8 mouse cellular contexts compared by ENCODE assay signal in genomic region chr14:34549004-34549671, GRCm38 (mm10). TPM values are rescaled to one million over a fixed set of nuclear protein-coding genes. Genes with fewer than 3 reads are reported as not detected.
DNase-seq lines count a peak whose midpoint lies in the region; ATAC-seq and TF ChIP-seq lines count a peak whose summit lies in the region.

No protein-coding gene starts in this region.

- H3K4me1 ChIP-seq in E14TG2a.4 (replicated peaks; ENCODE audit: low read depth, low read length), result peaks cover 41% of the 10 kb centered on the region
- peaks cover 17% of the 10 kb centered on the region for H3K4me1 ChIP-seq in forebrain, embryonic 10.5 days
- peaks cover 80% of the 10 kb centered on the region for H3K4me1 ChIP-seq in heart, embryonic 15.5 days (replicated peaks)
- no peaks in the 10 kb centered on the region for H3K4me1 ChIP-seq in liver, embryonic 16.5 days (ENCODE audit: control insufficient read depth, low read depth, low read length)
- H3K4me1 ChIP-seq in neural tube, embryonic 13.5 days (replicated peaks), result peaks cover 11% of the 10 kb centered on the region

- WGBS in forebrain, embryonic 10.5 days, result under 1% methylated on average over 54 of the region's 55 CpGs
- WGBS in heart, embryonic 15.5 days, result under 1% methylated on average over 53 of the region's 55 CpGs
- WGBS in liver, embryonic 16.5 days (ENCODE audit: insufficient replicate concordance), result under 1% methylated on average over 54 of the region's 55 CpGs
- WGBS in neural tube, embryonic 13.5 days, result under 1% methylated on average over 54 of the region's 55 CpGs

- peak; percentile 6 for DNase-seq in c-Kit-negative CD71-positive TER-119-positive erythroid progenitor cells, embryonic 14.5 days (ENCODE audit: low read depth, low spot score)
- DNase-seq in forebrain, embryonic 10.5 days (ENCODE audit: extremely low spot score, low spot score), result peak; percentile 88
- peak; percentile 80 to 90 for DNase-seq in kidney, postnatal 25 days
- DNase-seq in testis, postnatal 14 days (ENCODE audit: low spot score), result peak; percentile 83

- peak overlapping the region; percentile 92 for H3K27ac ChIP-seq in forebrain, embryonic 10.5 days
- H3K27ac ChIP-seq in heart, embryonic 15.5 days, result peak overlapping the region; percentile 88
- no peak overlapping the region for H3K27ac ChIP-seq in liver, embryonic 16.5 days (ENCODE audit: low read length)
- peak overlapping the region; percentile 85 for H3K27ac ChIP-seq in neural tube, embryonic 13.5 days (replicated peaks)

- ATAC-seq in heart, embryonic 15.5 days (replicated peaks; ENCODE audit: insufficient number of reproducible peaks, insufficient read depth, low FRiP score, low read depth), result peak; percentile 77
- peak; percentile 83 for ATAC-seq in liver, embryonic 16.5 days (ENCODE audit: low read depth)
- peak; percentile 98 for ATAC-seq in neural tube, embryonic 13.5 days (ENCODE audit: low read depth)

- peak overlapping the region; percentile 85 for H3K4me2 ChIP-seq in heart, embryonic 15.5 days
- peak overlapping the region; percentile 66 for H3K4me2 ChIP-seq in liver, embryonic 16.5 days (ENCODE audit: low read depth, low read length)
- peak overlapping the region; percentile 88 for H3K4me2 ChIP-seq in neural tube, embryonic 13.5 days

- no peaks in the 10 kb centered on the region for H3K9me3 ChIP-seq in E14TG2a.4 (ENCODE audit: low read length)
- H3K9me3 ChIP-seq in forebrain, embryonic 10.5 days, result no peaks in the 10 kb centered on the region
- H3K9me3 ChIP-seq in heart, embryonic 15.5 days (replicated peaks), result no peaks in the 10 kb centered on the region
- H3K9me3 ChIP-seq in liver, embryonic 16.5 days (replicated peaks; ENCODE audit: control insufficient read depth, low read length), result no peaks in the 10 kb centered on the region
- H3K9me3 ChIP-seq in neural tube, embryonic 13.5 days, result no peaks in the 10 kb centered on the region

- H3K27me3 ChIP-seq in E14TG2a.4 (ENCODE audit: insufficient read depth, low read length), result peaks cover 19% of the 10 kb centered on the region
- peaks cover 66% of the 10 kb centered on the region for H3K27me3 ChIP-seq in forebrain, embryonic 10.5 days (ENCODE audit: poor library complexity, severe bottlenecking)
- no peaks in the 10 kb centered on the region for H3K27me3 ChIP-seq in heart, embryonic 15.5 days
- peaks cover 30% of the 10 kb centered on the region for H3K27me3 ChIP-seq in liver, embryonic 16.5 days (ENCODE audit: control insufficient read depth, insufficient read depth, low read depth, low read length)
- H3K27me3 ChIP-seq in neural tube, embryonic 13.5 days, result peaks cover 4% of the 10 kb centered on the region; the same call in 1 of the 2 replicates

- peak overlapping the region; percentile 74 for H3K9ac ChIP-seq in heart, embryonic 15.5 days
- H3K9ac ChIP-seq in liver, embryonic 16.5 days (ENCODE audit: low read depth, low read length), result peak overlapping the region; percentile 38; the same call in 1 of the 2 replicates
- H3K9ac ChIP-seq in neural tube, embryonic 13.5 days, result peak overlapping the region; percentile 93

- peak overlapping the region; percentile 84 for H3K4me3 ChIP-seq in E14TG2a.4 (replicated peaks; ENCODE audit: low read length)
- peak overlapping the region; percentile 83 for H3K4me3 ChIP-seq in forebrain, embryonic 10.5 days
- H3K4me3 ChIP-seq in heart, embryonic 15.5 days, result peak overlapping the region; percentile 61
- H3K4me3 ChIP-seq in liver, embryonic 16.5 days (ENCODE audit: low read depth, low read length), result peak overlapping the region; percentile 65
- peak overlapping the region; percentile 84 for H3K4me3 ChIP-seq in neural tube, embryonic 13.5 days

- H3K36me3 ChIP-seq in E14TG2a.4 (ENCODE audit: insufficient read depth, low read length), result no peaks in the 10 kb centered on the region
- H3K36me3 ChIP-seq in forebrain, embryonic 10.5 days (replicated peaks), result no peaks in the 10 kb centered on the region
- peaks cover 15% of the 10 kb centered on the region; the same call in 1 of the 2 replicates for H3K36me3 ChIP-seq in heart, embryonic 15.5 days
- no peaks in the 10 kb centered on the region for H3K36me3 ChIP-seq in liver, embryonic 16.5 days (ENCODE audit: control insufficient read depth, insufficient read depth)
- H3K36me3 ChIP-seq in neural tube, embryonic 13.5 days, result no peaks in the 10 kb centered on the region

- TF ChIP-seq CTCF in E14TG2a.4 (conservative IDR thresholded peaks at IDR 0.05; ENCODE audit: low read length), result peak; percentile 14; the same call in 1 of the 2 replicates

RNA-seq across cellular contexts. Expression of gene 9230112D13Rik, which starts 26.5 kb away (rescaled TPM):
- polyA plus RNA-seq in forebrain, embryonic 10.5 days (2016; fragmentation: Nextera tagmentation; extraction: Ambion mirVana), result not detected in 2 replicates
- polyA plus RNA-seq in heart, embryonic 15.5 days (2015; fragmentation: Nextera tagmentation; extraction: Ambion mirVana), result not detected in 2 replicates
- polyA plus RNA-seq in liver, embryonic 16.5 days (2015; fragmentation: Nextera tagmentation; extraction: Ambion mirVana), result not detected in 2 replicates
- polyA plus RNA-seq in neural tube, embryonic 13.5 days (2015; fragmentation: Nextera tagmentation; extraction: Ambion mirVana), result not detected in 2 replicates

RNA-seq across cellular contexts. Expression of gene Ldb3, which starts 39.3 kb away (rescaled TPM):
- polyA plus RNA-seq in forebrain, embryonic 10.5 days (2016; fragmentation: Nextera tagmentation; extraction: Ambion mirVana), result 0.05 and 0.06 TPM in 2 replicates
- polyA plus RNA-seq in heart, embryonic 15.5 days (2015; fragmentation: Nextera tagmentation; extraction: Ambion mirVana), result 300 and 308 TPM in 2 replicates
- 2.0 and 6.0 TPM in 2 replicates for polyA plus RNA-seq in liver, embryonic 16.5 days (2015; fragmentation: Nextera tagmentation; extraction: Ambion mirVana)
- 0.87 and 1.3 TPM in 2 replicates for polyA plus RNA-seq in neural tube, embryonic 13.5 days (2015; fragmentation: Nextera tagmentation; extraction: Ambion mirVana)

RNA-seq across cellular contexts. Expression of gene Bmpr1a, which starts 46.0 kb away (rescaled TPM):
- polyA plus RNA-seq in forebrain, embryonic 10.5 days (2016; fragmentation: Nextera tagmentation; extraction: Ambion mirVana), result 44.5 and 47.6 TPM in 2 replicates
- 35.5 and 36.2 TPM in 2 replicates for polyA plus RNA-seq in heart, embryonic 15.5 days (2015; fragmentation: Nextera tagmentation; extraction: Ambion mirVana)
- polyA plus RNA-seq in liver, embryonic 16.5 days (2015; fragmentation: Nextera tagmentation; extraction: Ambion mirVana), result 2.0 and 3.0 TPM in 2 replicates
- 22.6 and 26.4 TPM in 2 replicates for polyA plus RNA-seq in neural tube, embryonic 13.5 days (2015; fragmentation: Nextera tagmentation; extraction: Ambion mirVana)

RNA-seq across cellular contexts. Expression of gene Opn4, which starts 50.8 kb away (rescaled TPM):
- polyA plus RNA-seq in forebrain, embryonic 10.5 days (2016; fragmentation: Nextera tagmentation; extraction: Ambion mirVana), result 0.47 and 1.0 TPM in 2 replicates
- polyA plus RNA-seq in heart, embryonic 15.5 days (2015; fragmentation: Nextera tagmentation; extraction: Ambion mirVana), result 5.0 and 5.6 TPM in 2 replicates
- 0.15 TPM in 1 of 2 replicates, not detected in the other for polyA plus RNA-seq in liver, embryonic 16.5 days (2015; fragmentation: Nextera tagmentation; extraction: Ambion mirVana)
- not detected in 2 replicates for polyA plus RNA-seq in neural tube, embryonic 13.5 days (2015; fragmentation: Nextera tagmentation; extraction: Ambion mirVana)

Comparison
In these comparisons a context has a peak if more than half of its experiments do, and no peak if none do; other contexts are left out.
1. DNase-seq: peak in every context shown above with its lines; median percentile 88 in forebrain, embryonic 10.5 days; 85 in kidney, postnatal 25 days; 83 in testis, postnatal 14 days; 6 in c-Kit-negative CD71-positive TER-119-positive erythroid progenitor cells, embryonic 14.5 days.
2. H3K9ac ChIP-seq: peak in every context shown above with its lines; median percentile 93 in neural tube, embryonic 13.5 days; 74 in heart, embryonic 15.5 days; 38 in liver, embryonic 16.5 days.
3. RNA of gene Ldb3, which starts 39.3 kb away (polyA plus RNA-seq): 300 to 308 TPM in heart, embryonic 15.5 days; 2.0 to 6.0 TPM in liver, embryonic 16.5 days, 0.87 to 1.3 TPM in neural tube, embryonic 13.5 days and 0.05 to 0.06 TPM in forebrain, embryonic 10.5 days; every median in the first group is over 10 times any median in the second.
4. Peak in every context shown above with its lines, with median percentiles within 50 percentile points of each other: H3K4me3 ChIP-seq, ATAC-seq and H3K4me2 ChIP-seq.